11 mouse cellular contexts compared by ENCODE assay signal in genomic region chr2:131042988-131043387, GRCm38 (mm10). TPM values are rescaled to one million over a fixed set of nuclear protein-coding genes. Genes with fewer than 3 reads are reported as not detected.
DNase-seq lines count a peak whose midpoint lies in the region; ATAC-seq and TF ChIP-seq lines count a peak whose summit lies in the region.
"Had no signal": no experiment of that assay in that cellular context is flagged by ENCODE, and none has a peak within 500 bp of the region (broad histone marks: within the 10 kb centered on the region; RNA-seq: fewer than 3 reads in every experiment).

Gene Gfra4 (minus strand): TSS chr2:131043088.

- no peak for ATAC-seq in forebrain, embryonic 14.5 days
- no peak for ATAC-seq in forebrain, embryonic 12.5 days (ENCODE audit: low FRiP score)
- no peak for ATAC-seq in liver, postnatal 0 days
- no peak for ATAC-seq in liver, embryonic 11.5 days (replicated peaks; ENCODE audit: low FRiP score)
- no peak for ATAC-seq in neural tube, embryonic 13.5 days (ENCODE audit: low read depth)
- ATAC-seq in inflammation-experienced regulatory T-cells, adult 6 months = no peak

- no peaks in the 10 kb centered on the region for H3K4me1 ChIP-seq in forebrain, embryonic 14.5 days (ENCODE audit: control insufficient read depth, insufficient read depth, low read length)
- H3K4me1 ChIP-seq in forebrain, embryonic 12.5 days = peaks cover 19% of the 10 kb centered on the region
- H3K4me1 ChIP-seq in liver, postnatal 0 days (ENCODE audit: insufficient read depth) = peaks cover 16% of the 10 kb centered on the region
- 0 out of 2 replicates have a peak, but pooled peaks cover 2% of the 10 kb centered on the region for H3K4me1 ChIP-seq in liver, embryonic 11.5 days (replicated peaks; ENCODE audit: control insufficient read depth, insufficient read depth, low read length)
- peaks cover 19% of the 10 kb centered on the region for H3K4me1 ChIP-seq in neural tube, embryonic 13.5 days (replicated peaks)

- TF ChIP-seq CTCF in liver, postnatal 0 days (IDR thresholded peaks at IDR 0.05; ENCODE audit: low read depth) = no peak

- TF ChIP-seq EP300 in liver, postnatal 0 days (IDR thresholded peaks at IDR 0.05; ENCODE audit: low read depth) = no peak

- H3K9me3 ChIP-seq in forebrain, embryonic 14.5 days (replicated peaks; ENCODE audit: control insufficient read depth, low read length) = no peaks in the 10 kb centered on the region
- H3K9me3 ChIP-seq in forebrain, embryonic 12.5 days = no peaks in the 10 kb centered on the region
- H3K9me3 ChIP-seq in liver, postnatal 0 days (ENCODE audit: low read length) = no peaks in the 10 kb centered on the region
- no peaks in the 10 kb centered on the region for H3K9me3 ChIP-seq in liver, embryonic 11.5 days (ENCODE audit: control insufficient read depth, low read length)
- no peaks in the 10 kb centered on the region for H3K9me3 ChIP-seq in neural tube, embryonic 13.5 days
- H3K9me3 ChIP-seq: liver, embryonic 13.5 days had no signal

- 69% methylated on average over 2 of the region's 2 CpGs for WGBS in forebrain, embryonic 14.5 days
- 72% methylated on average over 2 of the region's 2 CpGs for WGBS in forebrain, embryonic 12.5 days
- 77% methylated on average over 2 of the region's 2 CpGs for WGBS in liver, postnatal 0 days (ENCODE audit: insufficient replicate concordance)
- 66% methylated on average over 2 of the region's 2 CpGs for WGBS in liver, embryonic 11.5 days
- 81% methylated on average over 2 of the region's 2 CpGs for WGBS in neural tube, embryonic 13.5 days

- no peak within 1 kb of the TSS for H3K9ac ChIP-seq in forebrain, embryonic 14.5 days (ENCODE audit: low read length)
- H3K9ac ChIP-seq in forebrain, embryonic 12.5 days = no peak within 1 kb of the TSS
- H3K9ac ChIP-seq in liver, postnatal 0 days (replicated peaks) = no peak within 1 kb of the TSS
- H3K9ac ChIP-seq in liver, embryonic 11.5 days (ENCODE audit: low read depth, low read length) = no peak within 1 kb of the TSS
- H3K9ac ChIP-seq in neural tube, embryonic 13.5 days = peak within 1 kb of the TSS; percentile 79
- H3K9ac ChIP-seq: liver, embryonic 13.5 days had no signal

- DNase-seq in forebrain, embryonic 14.5 days (ENCODE audit: low spot score) = no peak
- DNase-seq in liver, postnatal 0 days = no peak
- DNase-seq in liver, embryonic 11.5 days (ENCODE audit: low spot score) = no peak
- no peak for DNase-seq in layer of hippocampus, postnatal 10 days (ENCODE audit: low spot score in 2 of 2)
- DNase-seq in cerebellum, postnatal 25 days = no peak
- DNase-seq: liver, embryonic 13.5 days; thymus, postnatal 25 days had no signal

- H3K27ac ChIP-seq in forebrain, embryonic 14.5 days (ENCODE audit: low read depth, low read length) = no peak within 1 kb of the TSS
- H3K27ac ChIP-seq in forebrain, embryonic 12.5 days = no peak within 1 kb of the TSS
- H3K27ac ChIP-seq in liver, postnatal 0 days (ENCODE audit: low read depth) = no peak within 1 kb of the TSS
- no peak within 1 kb of the TSS for H3K27ac ChIP-seq in liver, embryonic 11.5 days (ENCODE audit: low read depth, low read length)
- no peak within 1 kb of the TSS for H3K27ac ChIP-seq in neural tube, embryonic 13.5 days (replicated peaks)
- H3K27ac ChIP-seq: liver, embryonic 13.5 days had no signal

- H3K4me3 ChIP-seq in forebrain, embryonic 14.5 days (ENCODE audit: low read depth, low read length) = peak within 1 kb of the TSS; percentile 50
- H3K4me3 ChIP-seq in forebrain, embryonic 12.5 days (replicated peaks) = no peak within 1 kb of the TSS
- H3K4me3 ChIP-seq in liver, postnatal 0 days (ENCODE audit: low read depth, low read length) = no peak within 1 kb of the TSS
- H3K4me3 ChIP-seq in liver, embryonic 11.5 days (ENCODE audit: low read depth, low read length) = no peak within 1 kb of the TSS
- H3K4me3 ChIP-seq in neural tube, embryonic 13.5 days = peak within 1 kb of the TSS; percentile 55
- H3K4me3 ChIP-seq: myocyte had no signal

- peak within 1 kb of the TSS; percentile 76; the same call in 1 of the 2 replicates for H3K4me2 ChIP-seq in forebrain, embryonic 14.5 days (ENCODE audit: low read length)
- no peak within 1 kb of the TSS for H3K4me2 ChIP-seq in forebrain, embryonic 12.5 days
- H3K4me2 ChIP-seq in liver, postnatal 0 days (ENCODE audit: low read depth, low read length) = peak within 1 kb of the TSS; percentile 67; the same call in 1 of the 2 replicates
- H3K4me2 ChIP-seq in liver, embryonic 11.5 days = no peak within 1 kb of the TSS; the same call in 1 of the 2 replicates
- H3K4me2 ChIP-seq in neural tube, embryonic 13.5 days = peak within 1 kb of the TSS; percentile 78

- peaks cover 32% of the 10 kb centered on the region for H3K27me3 ChIP-seq in forebrain, embryonic 14.5 days (replicated peaks; ENCODE audit: control insufficient read depth, insufficient read depth, low read length)
- peaks cover 53% of the 10 kb centered on the region for H3K27me3 ChIP-seq in forebrain, embryonic 12.5 days
- peaks cover 47% of the 10 kb centered on the region for H3K27me3 ChIP-seq in liver, postnatal 0 days (ENCODE audit: insufficient read depth, low read length)
- peaks cover 55% of the 10 kb centered on the region for H3K27me3 ChIP-seq in liver, embryonic 11.5 days (replicated peaks; ENCODE audit: control insufficient read depth, insufficient read depth, low read length)
- H3K27me3 ChIP-seq in neural tube, embryonic 13.5 days = peaks cover 52% of the 10 kb centered on the region

- no peaks in the 10 kb centered on the region for H3K36me3 ChIP-seq in forebrain, embryonic 14.5 days (ENCODE audit: control insufficient read depth, insufficient read depth, low read length)
- H3K36me3 ChIP-seq in forebrain, embryonic 12.5 days (replicated peaks) = no peaks in the 10 kb centered on the region
- no peaks in the 10 kb centered on the region for H3K36me3 ChIP-seq in liver, postnatal 0 days (replicated peaks; ENCODE audit: insufficient read depth, low read length)
- no peaks in the 10 kb centered on the region for H3K36me3 ChIP-seq in liver, embryonic 11.5 days (ENCODE audit: control insufficient read depth, insufficient read depth, low read length)
- no peaks in the 10 kb centered on the region for H3K36me3 ChIP-seq in neural tube, embryonic 13.5 days
- H3K36me3 ChIP-seq: liver, embryonic 13.5 days had no signal

RNA-seq across cellular contexts. Expression of gene Gfra4, which starts in this region (rescaled TPM):
- polyA plus RNA-seq in forebrain, embryonic 14.5 days (2014; fragmentation: Nextera tagmentation; extraction: Ambion mirVana) = 30.6 and 33.6 TPM in 2 replicates
- 6.0 and 7.6 TPM in 2 replicates for polyA plus RNA-seq in forebrain, embryonic 12.5 days (2016; fragmentation: Nextera tagmentation; extraction: Ambion mirVana)
- 0.07 and 0.26 TPM in 2 replicates for polyA plus RNA-seq in liver, postnatal 0 days (2015; fragmentation: Nextera tagmentation; extraction: Ambion mirVana)
- polyA plus RNA-seq in liver, embryonic 11.5 days (2014; fragmentation: Nextera tagmentation; extraction: Ambion mirVana) = 2.9 and 3.5 TPM in 2 replicates
- total RNA-seq in layer of hippocampus, postnatal 10 days (2021) = 10 to 100 TPM; 38.7 to 40.0 TPM
- 21.3 and 21.8 TPM in 2 replicates for polyA plus RNA-seq in neural tube, embryonic 13.5 days (2015; fragmentation: Nextera tagmentation; extraction: Ambion mirVana)
- under 1 TPM in 1 of 3 experiments, not detected in 2; 0.38 TPM for polyA plus RNA-seq in inflammation-experienced regulatory T-cells, adult 6 months (2017; shearing (Covaris generic))

Comparison
In these comparisons a context has a peak if more than half of its experiments do, and no peak if none do; other contexts are left out.
1. H3K4me2 ChIP-seq: peak in forebrain, embryonic 14.5 days (single experiment), liver, postnatal 0 days (single experiment) and neural tube, embryonic 13.5 days (single experiment); none in forebrain, embryonic 12.5 days (single experiment) and liver, embryonic 11.5 days (single experiment).
2. H3K4me3 ChIP-seq: peak in forebrain, embryonic 14.5 days (single experiment) and neural tube, embryonic 13.5 days (single experiment); none in forebrain, embryonic 12.5 days (single experiment), liver, postnatal 0 days (single experiment) and liver, embryonic 11.5 days (single experiment).